Mouse (Mus musculus) kidney, adult 2 months (tissue): Measurements from ENCODE around the gene Adra2c.

ENCODE experiments used
- CTCF ChIP-seq: fragments of 200-500 bp; conservative IDR thresholded peaks from 2 replicates; pipeline ENCODE4 v1.5.1; 2011; ENCODE audit warnings: low read depth, mild to moderate bottlenecking, control low read depth, low read length, moderate library complexity, mixed read lengths; ENCODE audit not compliant: insufficient read depth, insufficient read length
- POLR2A ChIP-seq: fragments of 200-500 bp; IDR thresholded peaks from one replicate; pipeline ENCODE4 v1.6.1; 2011; ENCODE audit warnings: low read depth, low read length, control low read depth

DNA sequence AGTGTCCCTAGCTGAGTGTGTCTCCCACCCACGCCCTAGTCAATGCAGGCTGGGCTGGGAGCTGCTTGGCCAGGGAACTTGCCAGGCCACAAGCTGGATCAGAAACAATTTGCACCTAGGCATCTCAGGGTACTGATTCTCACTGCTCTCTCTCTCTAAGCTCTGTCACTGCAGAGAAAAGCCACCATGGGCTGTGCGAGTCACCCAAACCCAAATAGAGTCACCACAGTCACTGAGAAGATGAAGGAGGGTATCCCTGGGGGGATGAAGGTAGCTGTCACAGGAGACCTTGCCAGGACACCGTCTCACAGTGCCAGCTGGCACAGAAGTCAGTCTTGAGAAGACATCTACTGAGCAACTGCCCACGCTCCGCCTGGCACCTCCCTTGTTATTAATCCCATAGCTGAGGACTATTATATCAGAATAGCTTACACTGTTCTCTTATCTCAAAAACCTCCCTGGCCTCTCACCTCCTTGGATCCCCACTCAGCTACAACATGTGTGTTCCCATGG is 33.7 kb downstream of the Adra2c start:
- TF ChIP-seq CTCF (no peak), POLR2A (no peak)
